Mouse (Mus musculus): Measurements from ENCODE around the gene Hspbap1. TPM values are rescaled to one million over a fixed set of nuclear protein-coding genes. Genes with fewer than 3 reads are reported as not detected.

Hspbap1 gene
- polyA plus RNA-seq, 1 experiment from 2014 or later = 14.0 TPM

DNA sequence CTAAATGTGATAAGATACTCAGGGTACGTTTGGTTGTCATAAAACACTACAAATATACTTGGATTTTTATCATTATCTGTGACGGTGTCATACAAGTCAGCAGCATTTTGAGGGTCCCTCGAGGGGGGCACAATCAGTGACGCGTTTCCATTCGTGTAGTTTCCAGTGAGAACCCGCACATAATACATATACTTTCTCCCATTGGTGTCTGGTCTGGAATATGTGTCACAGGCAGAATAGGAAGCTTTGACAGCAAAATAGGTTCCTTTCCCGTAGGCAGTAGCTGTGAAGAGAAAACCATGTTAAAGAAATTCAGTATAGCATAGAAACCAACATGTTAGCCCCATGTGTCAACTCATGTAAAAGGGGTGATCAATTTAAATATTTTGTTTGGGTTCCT lies 64.5 kb downstream of the Hspbap1 start:
- WGBS = 89% methylated on average over 8 of the region's 8 CpGs

GRCm38 (mm10) chr16:35839680-35840079 lies 69.5 kb downstream of the Hspbap1 start:
- H3K27me3 ChIP-seq (ENCODE audit: control insufficient read depth, insufficient read depth, low read length) = no peaks in the 10 kb centered on the region
- WGBS = 20% methylated on average over 1 of the region's 1 CpGs
- ATAC-seq (ENCODE audit: low read depth) = no peak
- no peak overlapping the region for H3K27ac ChIP-seq (ENCODE audit: low read depth, low read length)
- no peaks in the 10 kb centered on the region for H3K36me3 ChIP-seq (ENCODE audit: control insufficient read depth, insufficient read depth, low read length)
- H3K4me1 ChIP-seq (ENCODE audit: control insufficient read depth, insufficient read depth, low read length) = no peaks in the 10 kb centered on the region
- no peak overlapping the region for H3K4me2 ChIP-seq (ENCODE audit: low read depth, low read length)
- H3K9me3 ChIP-seq (ENCODE audit: control insufficient read depth, low read length) = no peaks in the 10 kb centered on the region
- no peak overlapping the region for H3K4me3 ChIP-seq (ENCODE audit: low read depth, low read length)
- H3K9ac ChIP-seq (replicated peaks; ENCODE audit: low read depth, low read length) = no peak overlapping the region

More for the DNA sequence above, 64.5 kb downstream of the Hspbap1 start:
- no peak overlapping the region for H3K27ac ChIP-seq (ENCODE audit: low read depth, low read length)
- H3K9ac ChIP-seq (replicated peaks; ENCODE audit: low read depth, low read length) = no peak overlapping the region
- H3K4me2 ChIP-seq (ENCODE audit: low read depth, low read length) = no peak overlapping the region
- ATAC-seq (ENCODE audit: low read depth) = no peak
- no peaks in the 10 kb centered on the region for H3K4me1 ChIP-seq (ENCODE audit: control insufficient read depth, insufficient read depth, low read length)
- no peaks in the 10 kb centered on the region for H3K27me3 ChIP-seq (ENCODE audit: control insufficient read depth, insufficient read depth, low read length)
- no peak overlapping the region for H3K4me3 ChIP-seq (ENCODE audit: low read depth, low read length)
- H3K9me3 ChIP-seq (ENCODE audit: control insufficient read depth, low read length) = no peaks in the 10 kb centered on the region
- H3K36me3 ChIP-seq (ENCODE audit: control insufficient read depth, insufficient read depth, low read length) = no peaks in the 10 kb centered on the region

DNA sequence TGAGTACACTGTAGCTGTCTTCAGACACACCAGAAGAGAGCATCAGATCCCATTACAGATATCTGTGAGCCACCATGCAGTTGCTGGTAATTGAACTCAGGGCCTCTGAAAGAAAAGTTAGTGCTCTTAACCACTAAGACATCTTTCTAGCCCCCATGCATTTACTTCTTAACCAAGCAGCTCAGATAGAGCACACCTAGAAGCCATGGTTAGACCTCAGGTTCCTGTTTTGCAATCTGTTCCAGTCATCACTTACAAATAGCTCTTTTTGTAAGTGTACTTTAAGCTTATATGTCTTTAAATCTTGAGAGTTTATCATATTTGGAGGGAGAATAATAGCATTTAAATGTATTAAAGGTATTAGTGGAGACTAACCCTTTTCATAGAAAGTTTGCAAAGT lies 77.0 kb downstream of the Hspbap1 start:
- Histone ChIP-seq H3K4me1 (ENCODE audit: control insufficient read depth, insufficient read depth, low read length) (no peaks in the 10 kb centered on the region), H3K27me3 (ENCODE audit: control insufficient read depth, insufficient read depth, low read length) (no peaks in the 10 kb centered on the region), H3K9me3 (ENCODE audit: control insufficient read depth, low read length) (no peaks in the 10 kb centered on the region), H3K4me3 (ENCODE audit: low read depth, low read length) (no peak overlapping the region), H3K36me3 (ENCODE audit: control insufficient read depth, insufficient read depth, low read length) (no peaks in the 10 kb centered on the region), H3K27ac (ENCODE audit: low read depth, low read length) (no peak overlapping the region), H3K9ac (replicated peaks; ENCODE audit: low read depth, low read length) (no peak overlapping the region), H3K4me2 (ENCODE audit: low read depth, low read length) (no peak overlapping the region)
- no peak for ATAC-seq (ENCODE audit: low read depth)

- Histone ChIP-seq H3K27ac (ENCODE audit: low read depth, low read length) (no peak overlapping the region), H3K4me3 (ENCODE audit: low read depth, low read length) (no peak overlapping the region), H3K9me3 (ENCODE audit: control insufficient read depth, low read length) (no peaks in the 10 kb centered on the region), H3K27me3 (ENCODE audit: control insufficient read depth, insufficient read depth, low read length) (no peaks in the 10 kb centered on the region), H3K36me3 (ENCODE audit: control insufficient read depth, insufficient read depth, low read length) (no peaks in the 10 kb centered on the region), H3K9ac (replicated peaks; ENCODE audit: low read depth, low read length) (no peak overlapping the region), H3K4me1 (ENCODE audit: control insufficient read depth, insufficient read depth, low read length) (no peaks in the 10 kb centered on the region), H3K4me2 (ENCODE audit: low read depth, low read length) (no peak overlapping the region)
- ATAC-seq (ENCODE audit: low read depth) = no peak
- WGBS = 88% methylated on average over 4 of the region's 4 CpGs
These were observed 85.7 kb downstream of the Hspbap1 start for GRCm38 (mm10) chr16:35855846-35856245.

GRCm38 (mm10) chr16:35856766-35857165 lies 86.6 kb downstream of the Hspbap1 start:
- Histone ChIP-seq H3K9me3 (ENCODE audit: control insufficient read depth, low read length) (no peaks in the 10 kb centered on the region), H3K27ac (ENCODE audit: low read depth, low read length) (no peak overlapping the region), H3K4me3 (ENCODE audit: low read depth, low read length) (no peak overlapping the region), H3K4me1 (ENCODE audit: control insufficient read depth, insufficient read depth, low read length) (no peaks in the 10 kb centered on the region), H3K4me2 (ENCODE audit: low read depth, low read length) (no peak overlapping the region), H3K36me3 (ENCODE audit: control insufficient read depth, insufficient read depth, low read length) (no peaks in the 10 kb centered on the region), H3K27me3 (ENCODE audit: control insufficient read depth, insufficient read depth, low read length) (no peaks in the 10 kb centered on the region), H3K9ac (replicated peaks; ENCODE audit: low read depth, low read length) (no peak overlapping the region)
- no peak for ATAC-seq (ENCODE audit: low read depth)
- 94% methylated on average over 18 of the region's 18 CpGs for whole genome bisulfite sequencing

- WGBS = 91% methylated on average over 16 of the region's 16 CpGs
- Histone ChIP-seq H3K27ac (ENCODE audit: low read depth, low read length) (no peak overlapping the region), H3K9ac (replicated peaks; ENCODE audit: low read depth, low read length) (no peak overlapping the region), H3K27me3 (ENCODE audit: control insufficient read depth, insufficient read depth, low read length) (no peaks in the 10 kb centered on the region), H3K4me2 (ENCODE audit: low read depth, low read length) (no peak overlapping the region), H3K9me3 (ENCODE audit: control insufficient read depth, low read length) (no peaks in the 10 kb centered on the region), H3K36me3 (ENCODE audit: control insufficient read depth, insufficient read depth, low read length) (no peaks in the 10 kb centered on the region), H3K4me1 (ENCODE audit: control insufficient read depth, insufficient read depth, low read length) (no peaks in the 10 kb centered on the region), H3K4me3 (ENCODE audit: low read depth, low read length) (no peak overlapping the region)
- no peak for ATAC-seq (ENCODE audit: low read depth)
These were observed 90.1 kb downstream of the Hspbap1 start for GRCm38 (mm10) chr16:35860236-35860635.

GRCm38 (mm10) chr16:35862057-35862456 lies 91.9 kb downstream of the Hspbap1 start:
- Histone ChIP-seq H3K4me1 (ENCODE audit: control insufficient read depth, insufficient read depth, low read length) (no peaks in the 10 kb centered on the region), H3K9ac (replicated peaks; ENCODE audit: low read depth, low read length) (no peak overlapping the region), H3K9me3 (ENCODE audit: control insufficient read depth, low read length) (no peaks in the 10 kb centered on the region), H3K4me2 (ENCODE audit: low read depth, low read length) (no peak overlapping the region), H3K27me3 (ENCODE audit: control insufficient read depth, insufficient read depth, low read length) (no peaks in the 10 kb centered on the region), H3K4me3 (ENCODE audit: low read depth, low read length) (no peak overlapping the region), H3K27ac (ENCODE audit: low read depth, low read length) (no peak overlapping the region), H3K36me3 (ENCODE audit: control insufficient read depth, insufficient read depth, low read length) (no peaks in the 10 kb centered on the region)
- 97% methylated on average over 1 of the region's 1 CpGs for WGBS
- ATAC-seq (ENCODE audit: low read depth) = no peak

GRCm38 (mm10) chr16:35867726-35868125 lies 97.6 kb downstream of the Hspbap1 start:
- WGBS = 79% methylated on average over 11 of the region's 11 CpGs
- H3K36me3 ChIP-seq (ENCODE audit: control insufficient read depth, insufficient read depth, low read length) = no peaks in the 10 kb centered on the region

DNA sequence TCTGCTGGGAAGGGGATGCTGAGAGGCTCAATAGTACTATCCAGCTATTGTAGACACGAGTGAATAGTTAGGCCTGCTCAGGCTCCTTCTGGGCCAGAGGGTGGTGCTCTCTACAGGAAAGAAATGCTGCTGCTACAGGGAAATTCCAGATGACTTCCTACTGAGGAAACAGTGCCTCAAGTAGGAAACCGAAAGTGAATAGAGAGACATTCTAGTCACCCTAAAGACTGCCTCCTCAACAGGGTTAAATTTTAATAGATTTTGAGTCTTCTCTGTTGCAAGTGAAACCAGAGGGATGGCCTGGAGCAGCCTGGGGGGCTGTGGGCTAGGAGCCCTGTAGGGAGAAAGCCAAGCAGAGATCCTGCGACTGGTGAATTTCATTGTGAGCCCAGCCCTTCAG lies 99.0 kb downstream of the Hspbap1 start:
- peaks cover 7% of the 10 kb centered on the region; the same call in 1 of the 2 replicates for H3K27me3 ChIP-seq (ENCODE audit: control insufficient read depth, insufficient read depth, low read length)
- no peak overlapping the region for H3K9ac ChIP-seq (replicated peaks; ENCODE audit: low read depth, low read length)
- 40% methylated on average over 3 of the region's 3 CpGs for WGBS
- peaks cover 3% of the 10 kb centered on the region; the same call in 1 of the 2 replicates for H3K4me1 ChIP-seq (ENCODE audit: control insufficient read depth, insufficient read depth, low read length)
- H3K4me2 ChIP-seq (ENCODE audit: low read depth, low read length) = no peak overlapping the region
- H3K9me3 ChIP-seq (ENCODE audit: control insufficient read depth, low read length) = no peaks in the 10 kb centered on the region
- no peak overlapping the region for H3K27ac ChIP-seq (ENCODE audit: low read depth, low read length)
- no peak for ATAC-seq (ENCODE audit: low read depth)
- no peaks in the 10 kb centered on the region for H3K36me3 ChIP-seq (ENCODE audit: control insufficient read depth, insufficient read depth, low read length)
- no peak overlapping the region for H3K4me3 ChIP-seq (ENCODE audit: low read depth, low read length)

More at GRCm38 (mm10) chr16:35867726-35868125, 97.6 kb downstream of the Hspbap1 start:
- Histone ChIP-seq H3K9ac (replicated peaks; ENCODE audit: low read depth, low read length) (no peak overlapping the region), H3K4me3 (ENCODE audit: low read depth, low read length) (no peak overlapping the region), H3K4me2 (ENCODE audit: low read depth, low read length) (no peak overlapping the region), H3K27ac (ENCODE audit: low read depth, low read length) (no peak overlapping the region), H3K27me3 (ENCODE audit: control insufficient read depth, insufficient read depth, low read length) (peaks cover 7% of the 10 kb centered on the region; the same call in 1 of the 2 replicates), H3K4me1 (ENCODE audit: control insufficient read depth, insufficient read depth, low read length) (peaks cover 3% of the 10 kb centered on the region; the same call in 1 of the 2 replicates), H3K9me3 (ENCODE audit: control insufficient read depth, low read length) (no peaks in the 10 kb centered on the region)
- no peak for ATAC-seq (ENCODE audit: low read depth)
